In the genomic region with DNA sequence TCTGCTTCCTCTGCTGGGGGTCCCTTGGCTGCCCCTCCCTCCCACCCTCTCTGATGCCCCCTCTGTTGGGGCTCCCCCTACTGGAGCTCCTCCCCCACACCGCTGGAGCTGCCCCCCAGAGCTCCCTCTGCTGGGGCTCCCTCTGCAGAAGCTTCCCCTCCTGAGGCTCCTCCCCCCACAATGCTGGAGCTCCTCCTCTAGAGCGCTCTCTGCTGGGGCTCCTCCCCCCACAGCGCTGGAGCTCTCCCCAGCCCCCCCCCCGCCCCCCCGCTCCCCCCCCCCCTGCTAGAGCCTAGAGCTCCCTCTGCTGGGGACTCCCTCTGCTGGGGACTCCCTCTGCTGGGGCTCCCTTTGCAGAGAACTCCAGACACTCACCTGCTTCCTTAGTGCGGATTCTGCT, we compare ENCODE assay signal across 9 mouse cellular contexts. TPM values are rescaled to one million over a fixed set of nuclear protein-coding genes. Genes with fewer than 3 reads are reported as not detected.
A peak's percentile ranks its signal among the peaks of the same experiment; 100 is the strongest.
DNase-seq lines count a peak whose midpoint lies in the region; ATAC-seq and TF ChIP-seq lines count a peak whose summit lies in the region.
"Had no signal": no experiment of that assay in that cellular context is flagged by ENCODE, and none has a peak within 500 bp of the region (broad histone marks: within the 10 kb centered on the region; RNA-seq: fewer than 3 reads in every experiment).

No protein-coding gene starts in this region.

- no peak overlapping the region for H3K4me2 ChIP-seq in limb, embryonic 11.5 days (ENCODE audit: low read depth, severe bottlenecking)

- WGBS in heart, adult 2 months = 8% methylated on average over 5 of the region's 6 CpGs
- 13% methylated on average over 3 of the region's 6 CpGs for WGBS in limb, embryonic 11.5 days

- TF ChIP-seq CTCF in heart, adult 2 months (IDR thresholded peaks at IDR 0.05) = peak; percentile 48

- TF ChIP-seq POLR2A in heart, adult 2 months (IDR thresholded peaks at IDR 0.05; ENCODE audit: insufficient read depth, low read depth, low read length) = no peak

- H3K9me3 ChIP-seq in limb, embryonic 11.5 days (ENCODE audit: control insufficient read depth, low read length) = no peaks in the 10 kb centered on the region
- H3K9me3 ChIP-seq: megakaryocyte, embryonic 14.5 days had no signal

- no peak overlapping the region for H3K9ac ChIP-seq in heart, adult 2 months (ENCODE audit: low read depth, low read length)
- H3K9ac ChIP-seq in limb, embryonic 11.5 days (ENCODE audit: low read length) = no peak overlapping the region

- no peak overlapping the region for H3K4me3 ChIP-seq in heart, adult 2 months
- H3K4me3 ChIP-seq in limb, embryonic 11.5 days (ENCODE audit: low read depth, low read length) = no peak overlapping the region
- H3K4me3 ChIP-seq: megakaryocyte, embryonic 14.5 days had no signal

- intact Hi-C loops in heart, adult 2 months (cut with DNase I) = loop anchor here (2.0 to 10.0 kb wide), 3 partner anchors 154 to 444 kb away; no protein-coding TSS in a partner anchor
- intact Hi-C loops in heart, postnatal 25 days (cut with DNase I) = loop anchor here (2.0 kb wide), 1 partner anchor 154 kb away; no protein-coding TSS in a partner anchor
- intact Hi-C loops in heart, postnatal 10 days (cut with DNase I) = loop anchor here (5.0 to 10.0 kb wide), 2 partner anchors 153 to 224 kb away; partner anchors contain the start of gene Nfasc

- H3K4me1 ChIP-seq in heart, adult 2 months (ENCODE audit: control insufficient read depth, insufficient read depth, low read length) = no peaks in the 10 kb centered on the region
- H3K4me1 ChIP-seq in limb, embryonic 11.5 days (ENCODE audit: control insufficient read depth, insufficient read depth, low read length) = no peaks in the 10 kb centered on the region

- no peak for TF ChIP-seq EP300 in heart, adult 2 months (IDR thresholded peaks at IDR 0.05; ENCODE audit: insufficient read depth, low read depth, low read length)

- H3K79me2 ChIP-seq in heart, adult 2 months (replicated peaks; ENCODE audit: control insufficient read depth, insufficient read depth, low read length) = no peaks in the 10 kb centered on the region

- H3K36me3 ChIP-seq in heart, adult 2 months (ENCODE audit: control insufficient read depth, insufficient read depth, low read length) = no peaks in the 10 kb centered on the region
- no peaks in the 10 kb centered on the region for H3K36me3 ChIP-seq in limb, embryonic 11.5 days (ENCODE audit: control insufficient read depth, insufficient read depth, low read length)

- ATAC-seq in limb, embryonic 11.5 days (ENCODE audit: insufficient number of reproducible peaks, low FRiP score, low TSS enrichment, low read depth) = no peak

- no peak overlapping the region for H3K27ac ChIP-seq in heart, adult 2 months
- H3K27ac ChIP-seq in limb, embryonic 11.5 days (replicated peaks; ENCODE audit: low read depth, low read length) = no peak overlapping the region

- DNase-seq in heart, adult 2 months = peak; percentile 50 to 56
- DNase-seq in heart, postnatal 25 days (ENCODE audit: low spot score) = no peak
- peak; percentile 64 for DNase-seq in NIH3T3 (ENCODE audit: low read depth)
- peak; percentile 62 for DNase-seq in embryo, embryonic 9.5 days (ENCODE audit: extremely low spot score)
- peak; percentile 43 to 61 for DNase-seq in heart, postnatal 10 days
- peak; percentile 67 for DNase-seq in limb, embryonic 11.5 days (ENCODE audit: low spot score)
- DNase-seq in naive thymus-derived CD4-positive, alpha-beta T cell, adult 2 months (ENCODE audit: low read depth) = peak; percentile 44
- peak; percentile 56 to 65 for DNase-seq in thymus, postnatal 10 days (ENCODE audit: low spot score in 2 of 2)

- H3K27me3 ChIP-seq in heart, adult 2 months (ENCODE audit: control insufficient read depth, insufficient read depth, low read length) = no peaks in the 10 kb centered on the region
- 0 out of 2 replicates have a peak, but pooled peaks cover 4% of the 10 kb centered on the region for H3K27me3 ChIP-seq in limb, embryonic 11.5 days (ENCODE audit: control insufficient read depth, insufficient read depth, low read length)

RNA-seq across cellular contexts. Expression of gene Tmem81, which starts 14.7 kb away (rescaled TPM):
- total RNA-seq in heart, adult 2 months (2021) = 1 to 10 TPM; 1.2 to 1.7 TPM
- 1.1 and 2.0 TPM in 2 replicates for polyA plus RNA-seq in heart, adult 2 months (2012; rRNA removed)
- total RNA-seq in heart, postnatal 25 days (2021) = 1 to 10 TPM; 1.6 TPM
- total RNA-seq in heart, postnatal 10 days (2021) = 1 to 10 TPM; 1.5 to 1.6 TPM
- polyA plus RNA-seq in limb, embryonic 11.5 days (2014; fragmentation: Nextera tagmentation; extraction: Ambion mirVana) = 1.5 and 1.8 TPM in 2 replicates

RNA-seq across cellular contexts. Expression of gene Cntn2, which starts 22.3 kb away (rescaled TPM):
- total RNA-seq in heart, adult 2 months (2021) = 1 to 10 TPM; 3.5 to 3.8 TPM
- polyA plus RNA-seq in heart, adult 2 months (2012; rRNA removed) = 4.4 and 7.6 TPM in 2 replicates
- 1 to 10 TPM; 3.9 to 7.8 TPM for total RNA-seq in heart, postnatal 25 days (2021)
- 1 to 10 TPM; 2.6 to 3.3 TPM for total RNA-seq in heart, postnatal 10 days (2021)
- polyA plus RNA-seq in limb, embryonic 11.5 days (2014; fragmentation: Nextera tagmentation; extraction: Ambion mirVana) = 0.52 and 0.89 TPM in 2 replicates

RNA-seq across cellular contexts. Expression of gene Rbbp5, which starts 43.6 kb away (rescaled TPM):
- total RNA-seq in heart, adult 2 months (2021) = 10 to 100 TPM; 21.6 to 24.5 TPM
- polyA plus RNA-seq in heart, adult 2 months (2012; rRNA removed) = 16.7 and 27.5 TPM in 2 replicates
- total RNA-seq in heart, postnatal 25 days (2021) = 10 to 100 TPM; 18.9 to 24.2 TPM
- 10 to 100 TPM; 20.4 to 24.9 TPM for total RNA-seq in heart, postnatal 10 days (2021)
- 64.7 and 66.9 TPM in 2 replicates for polyA plus RNA-seq in limb, embryonic 11.5 days (2014; fragmentation: Nextera tagmentation; extraction: Ambion mirVana)
